ENCODE assay signal across 23 mouse cellular contexts in genomic region chr14:107329302-107329701, GRCm38 (mm10).
DNase-seq lines count a peak whose midpoint lies in the region; ATAC-seq and TF ChIP-seq lines count a peak whose summit lies in the region.
"Had no signal": no experiment of that assay in that cellular context is flagged by ENCODE, and none has a peak within 500 bp of the region (broad histone marks: within the 10 kb centered on the region; RNA-seq: fewer than 3 reads in every experiment).

No protein-coding gene starts in this region.

- no peak overlapping the region for H3K4me3 ChIP-seq in forebrain, embryonic 14.5 days (ENCODE audit: low read depth, low read length)
- H3K4me3 ChIP-seq in forebrain, embryonic 12.5 days (replicated peaks) = no peak overlapping the region
- no peak overlapping the region for H3K4me3 ChIP-seq in midbrain, postnatal 0 days (ENCODE audit: low read depth, low read length)
- no peak overlapping the region for H3K4me3 ChIP-seq in midbrain, embryonic 13.5 days (replicated peaks)
- H3K4me3 ChIP-seq: heart, embryonic 13.5 days; hindbrain, embryonic 13.5 days; liver, embryonic 13.5 days; midbrain, embryonic 12.5 days had no signal

- H3K36me3 ChIP-seq in forebrain, embryonic 14.5 days (ENCODE audit: control insufficient read depth, insufficient read depth, low read length) = no peaks in the 10 kb centered on the region
- no peaks in the 10 kb centered on the region for H3K36me3 ChIP-seq in forebrain, embryonic 12.5 days (replicated peaks)
- H3K36me3 ChIP-seq in midbrain, postnatal 0 days (ENCODE audit: insufficient read depth, low read length) = no peaks in the 10 kb centered on the region
- no peaks in the 10 kb centered on the region for H3K36me3 ChIP-seq in midbrain, embryonic 13.5 days
- H3K36me3 ChIP-seq: heart, embryonic 13.5 days; hindbrain, embryonic 13.5 days; liver, embryonic 13.5 days; midbrain, embryonic 12.5 days had no signal

- intact Hi-C loops in left cerebral cortex, postnatal 14 days (cut with DNase I) = no loop called here

- peak; percentile 71 for ATAC-seq in forebrain, embryonic 14.5 days
- no peak for ATAC-seq in forebrain, embryonic 12.5 days (ENCODE audit: low FRiP score)
- no peak for ATAC-seq in midbrain, postnatal 0 days (ENCODE audit: low FRiP score)
- no peak for ATAC-seq in midbrain, embryonic 13.5 days
- ATAC-seq: CD4-positive, CD25-positive, alpha-beta regulatory T cell, adult 4 months; inflammation-experienced regulatory T-cells, adult 6 months had no signal

- no peak for TF ChIP-seq CTCF in midbrain, postnatal 0 days (IDR thresholded peaks at IDR 0.05)

- no peak overlapping the region for H3K27ac ChIP-seq in forebrain, embryonic 14.5 days (ENCODE audit: low read depth, low read length)
- no peak overlapping the region for H3K27ac ChIP-seq in forebrain, embryonic 12.5 days
- no peak overlapping the region for H3K27ac ChIP-seq in midbrain, postnatal 0 days (ENCODE audit: low read depth, low read length)
- no peak overlapping the region for H3K27ac ChIP-seq in midbrain, embryonic 13.5 days
- H3K27ac ChIP-seq: heart, embryonic 13.5 days; hindbrain, embryonic 13.5 days; kidney, postnatal 0 days; liver, embryonic 13.5 days; midbrain, embryonic 12.5 days had no signal

- H3K4me2 ChIP-seq in forebrain, embryonic 14.5 days (ENCODE audit: low read length) = no peak overlapping the region
- no peak overlapping the region for H3K4me2 ChIP-seq in forebrain, embryonic 12.5 days
- H3K4me2 ChIP-seq in midbrain, postnatal 0 days (ENCODE audit: low read depth, low read length, poor library complexity, severe bottlenecking) = no peak overlapping the region
- H3K4me2 ChIP-seq in midbrain, embryonic 13.5 days (replicated peaks) = no peak overlapping the region
- H3K4me2 ChIP-seq: heart, embryonic 13.5 days; hindbrain, embryonic 13.5 days; liver, embryonic 13.5 days; midbrain, embryonic 12.5 days had no signal

- peak; percentile 67 for DNase-seq in forebrain, embryonic 14.5 days (ENCODE audit: low spot score)
- DNase-seq in midbrain, postnatal 0 days (ENCODE audit: low spot score) = peak; percentile 39
- peak; percentile 39 for DNase-seq in layer of hippocampus, adult 9-11 months
- DNase-seq in testis, postnatal 10 days (ENCODE audit: low spot score) = no peak
- DNase-seq in left cerebral cortex, postnatal 14 days (ENCODE audit: low spot score in 2 of 2) = no peak
- DNase-seq: adrenal gland, postnatal 25 days; cerebellum, adult 11-12 months; gastrocnemius, postnatal 14 days; heart, adult 11 months; heart, postnatal 14 days; kidney, adult 2 months; liver, embryonic 13.5 days; lung, adult 2 months; lung, postnatal 14 days; thymus, adult 2 months had no signal

- H3K4me1 ChIP-seq in forebrain, embryonic 14.5 days (ENCODE audit: control insufficient read depth, insufficient read depth, low read length) = no peaks in the 10 kb centered on the region
- H3K4me1 ChIP-seq in forebrain, embryonic 12.5 days = no peaks in the 10 kb centered on the region
- no peaks in the 10 kb centered on the region for H3K4me1 ChIP-seq in midbrain, postnatal 0 days (ENCODE audit: insufficient read depth, low read length)
- H3K4me1 ChIP-seq in midbrain, embryonic 13.5 days (replicated peaks) = no peaks in the 10 kb centered on the region
- H3K4me1 ChIP-seq: heart, embryonic 13.5 days; hindbrain, embryonic 13.5 days; liver, embryonic 13.5 days; midbrain, embryonic 12.5 days had no signal

- H3K27me3 ChIP-seq in forebrain, embryonic 14.5 days (replicated peaks; ENCODE audit: control insufficient read depth, insufficient read depth, low read length) = no peaks in the 10 kb centered on the region
- no peaks in the 10 kb centered on the region for H3K27me3 ChIP-seq in forebrain, embryonic 12.5 days
- no peaks in the 10 kb centered on the region for H3K27me3 ChIP-seq in midbrain, postnatal 0 days (ENCODE audit: insufficient read depth, low read length)
- H3K27me3 ChIP-seq in midbrain, embryonic 13.5 days = no peaks in the 10 kb centered on the region
- H3K27me3 ChIP-seq: heart, embryonic 13.5 days; hindbrain, embryonic 13.5 days; liver, embryonic 13.5 days; midbrain, embryonic 12.5 days had no signal

- H3K9ac ChIP-seq in forebrain, embryonic 14.5 days (ENCODE audit: low read length) = no peak overlapping the region
- H3K9ac ChIP-seq in forebrain, embryonic 12.5 days = no peak overlapping the region
- no peak overlapping the region for H3K9ac ChIP-seq in midbrain, postnatal 0 days (replicated peaks; ENCODE audit: low read length, poor library complexity, severe bottlenecking)
- H3K9ac ChIP-seq in midbrain, embryonic 13.5 days (replicated peaks) = no peak overlapping the region
- H3K9ac ChIP-seq: heart, embryonic 13.5 days; hindbrain, embryonic 13.5 days; liver, embryonic 13.5 days; midbrain, embryonic 12.5 days had no signal

- 78% methylated on average over 1 of the region's 1 CpGs for WGBS in forebrain, embryonic 14.5 days
- WGBS in forebrain, embryonic 12.5 days = 95% methylated on average over 1 of the region's 1 CpGs
- 65% methylated on average over 1 of the region's 1 CpGs for WGBS in midbrain, postnatal 0 days
- WGBS in midbrain, embryonic 13.5 days = 80% methylated on average over 1 of the region's 1 CpGs

- no peaks in the 10 kb centered on the region for H3K9me3 ChIP-seq in forebrain, embryonic 14.5 days (replicated peaks; ENCODE audit: control insufficient read depth, low read length)
- H3K9me3 ChIP-seq in forebrain, embryonic 12.5 days = no peaks in the 10 kb centered on the region
- H3K9me3 ChIP-seq in midbrain, postnatal 0 days (ENCODE audit: low read length) = no peaks in the 10 kb centered on the region
- H3K9me3 ChIP-seq in midbrain, embryonic 13.5 days = no peaks in the 10 kb centered on the region
- H3K9me3 ChIP-seq: heart, embryonic 13.5 days; hindbrain, embryonic 13.5 days; liver, embryonic 13.5 days; midbrain, embryonic 12.5 days had no signal

Comparison
In these comparisons a context has a peak if more than half of its experiments do, and no peak if none do; other contexts are left out.
1. DNase-seq: peak in forebrain, embryonic 14.5 days (single experiment), midbrain, postnatal 0 days (single experiment) and layer of hippocampus, adult 9-11 months (single experiment); none in testis, postnatal 10 days (single experiment) and left cerebral cortex, postnatal 14 days (0 of 2).